Mouse (Mus musculus) neural tube, embryonic 13.5 days (tissue): ENCODE results near the gene Parp3. TPM values are rescaled to one million over a fixed set of nuclear protein-coding genes. Genes with fewer than 3 reads are reported as not detected.

ENCODE experiments used
- ATAC-seq: fragments of 200-750 bp; cut with Nextera tagmentation; 2 replicates; pipeline ENCODE4 v1.8.0; 2017; ENCODE audit warnings: low read depth, mild to moderate bottlenecking, moderate TSS enrichment, moderate library complexity
- H3K27ac ChIP-seq: fragments of 300-500 bp; sonication (generic); replicated peaks from 2 replicates; pipeline ENCODE4 v1.5.1; 2015; ENCODE audit warnings: moderate library complexity, mild to moderate bottlenecking, inconsistent platforms
- H3K27me3 ChIP-seq: fragments of 300-500 bp; sonication (generic); 2 replicates; pipeline ENCODE4 v1.6.1; 2015; ENCODE audit warnings: mild to moderate bottlenecking, inconsistent platforms
- H3K36me3 ChIP-seq: fragments of 300-500 bp; sonication (generic); 2 replicates; pipeline ENCODE4 v1.6.1; 2015; ENCODE audit warnings: mild to moderate bottlenecking, inconsistent platforms
- H3K4me1 ChIP-seq: fragments of 300-500 bp; sonication (generic); replicated peaks from 2 replicates; pipeline ENCODE4 v1.6.1; 2015; ENCODE audit warnings: inconsistent platforms
- H3K4me2 ChIP-seq: fragments of 300-500 bp; sonication (generic); 2 replicates; pipeline ENCODE4 v1.6.1; 2015; ENCODE audit warnings: inconsistent platforms, mild to moderate bottlenecking, moderate library complexity
- H3K4me3 ChIP-seq: fragments of 300-500 bp; sonication (generic); 2 replicates; pipeline ENCODE4 v1.5.1; 2015; ENCODE audit warnings: mild to moderate bottlenecking, inconsistent platforms
- H3K9ac ChIP-seq: fragments of 300-500 bp; sonication (generic); 2 replicates; pipeline ENCODE4 v1.6.1; 2015; ENCODE audit warnings: moderate library complexity, mild to moderate bottlenecking, inconsistent platforms
- H3K9me3 ChIP-seq: fragments of 300-500 bp; sonication (generic); 2 replicates; pipeline ENCODE4 v1.6.1; 2016; ENCODE audit warnings: inconsistent platforms
- WGBS: fragments of 180-500 bp; shearing (Covaris S2); methylation state at CpG from one replicate; pipeline ENCODE4 v1.1.7; 2015; 5-methylcytosine and 5-hydroxymethylcytosine counted together
- polyA plus RNA-seq: library from polyadenylated mRNA; unstranded; fragments of >200 nt; fragmentation: Nextera tagmentation; extraction: Ambion mirVana; gene quantifications from 2 replicates; pipeline ENCODE4 v1.2.1, GENCODE M21; 2015

The Parp3 gene
- polyA plus RNA-seq, 1 experiment from 2014 or later: 1.3 TPM

DNA sequence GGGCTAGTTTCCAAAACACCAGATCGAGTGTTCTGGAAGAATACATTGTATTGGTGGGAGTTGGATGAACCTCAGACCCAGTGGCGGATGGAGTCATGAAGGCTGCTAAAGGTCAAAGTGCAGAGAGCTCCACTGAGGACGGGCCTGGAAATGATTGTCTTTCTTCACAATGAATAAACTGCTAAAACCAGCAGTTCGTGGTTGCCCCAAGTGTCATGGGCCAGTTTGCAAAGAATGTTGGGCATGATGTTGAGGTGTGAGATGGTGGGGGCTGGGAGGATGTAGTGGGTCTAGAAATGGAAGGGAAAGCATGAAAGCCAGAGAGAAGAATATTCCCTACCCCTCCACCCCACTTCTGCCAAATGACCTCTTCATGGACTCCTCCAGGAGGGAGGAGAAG, 31.9 kb downstream of the Parp3 start:
- no peak overlapping the region for H3K9ac ChIP-seq
- H3K36me3 ChIP-seq: no peaks in the 10 kb centered on the region
- H3K4me1 ChIP-seq: peaks cover 40% of the 10 kb centered on the region
- no peaks in the 10 kb centered on the region for H3K9me3 ChIP-seq
- H3K4me3 ChIP-seq: no peak overlapping the region
- H3K4me2 ChIP-seq: no peak overlapping the region
- 78% methylated on average over 4 of the region's 4 CpGs for WGBS
- H3K27me3 ChIP-seq: no peaks in the 10 kb centered on the region
- no peak overlapping the region for H3K27ac ChIP-seq
- no peak for ATAC-seq

DNA sequence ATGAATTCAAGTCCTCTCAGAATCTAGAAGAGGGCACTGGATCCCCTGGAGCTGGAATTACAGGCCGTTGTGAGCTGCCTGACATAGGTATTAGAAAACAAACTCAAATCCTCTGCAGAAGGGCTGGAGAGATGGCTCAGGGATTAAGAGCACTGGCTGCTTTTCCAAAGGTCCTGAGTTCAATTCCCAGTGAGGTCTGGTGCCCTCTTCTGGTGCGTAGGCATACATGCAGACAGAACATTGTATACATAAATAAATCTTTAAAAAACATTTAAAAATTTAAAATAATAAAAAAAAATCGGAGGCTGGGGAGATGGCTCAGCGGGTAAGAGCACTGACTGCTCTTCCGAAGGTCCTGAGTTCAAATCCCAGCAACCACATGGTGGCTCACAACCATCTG, 34.1 kb downstream of the Parp3 start:
- no peak overlapping the region for H3K9ac ChIP-seq
- no peaks in the 10 kb centered on the region for H3K9me3 ChIP-seq
- H3K36me3 ChIP-seq: no peaks in the 10 kb centered on the region
- no peak for ATAC-seq
- H3K4me1 ChIP-seq: peaks cover 36% of the 10 kb centered on the region
- H3K27me3 ChIP-seq: no peaks in the 10 kb centered on the region
- H3K4me3 ChIP-seq: no peak overlapping the region
- 82% methylated on average over 5 of the region's 5 CpGs for WGBS
- no peak overlapping the region for H3K4me2 ChIP-seq
- no peak overlapping the region for H3K27ac ChIP-seq

DNA sequence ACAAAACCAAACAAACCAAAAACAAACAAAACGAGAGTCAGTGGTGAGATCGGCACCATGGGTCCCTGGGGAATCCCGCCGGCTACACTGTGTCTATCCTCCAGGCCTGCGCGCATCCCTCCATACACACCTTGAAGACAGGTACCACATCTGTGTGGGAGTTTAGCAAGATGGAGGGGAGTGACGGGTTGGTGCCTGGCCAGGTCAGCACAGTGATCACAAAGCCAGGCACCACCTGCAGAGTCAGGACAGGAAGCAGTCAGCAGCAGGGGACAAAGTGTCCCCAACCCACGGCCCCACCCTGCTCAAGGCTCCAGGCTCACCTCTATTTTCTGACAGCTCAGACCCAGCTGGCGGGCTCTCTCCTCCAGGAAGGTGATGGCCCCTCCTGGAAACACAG, 40.2 kb downstream of the Parp3 start:
- WGBS: 89% methylated on average over 9 of the region's 9 CpGs
- ATAC-seq: no peak
- Histone ChIP-seq H3K27ac (no peak overlapping the region), H3K36me3 (peaks cover 31% of the 10 kb centered on the region), H3K4me2 (no peak overlapping the region), H3K9me3 (no peaks in the 10 kb centered on the region), H3K4me3 (no peak overlapping the region), H3K27me3 (no peaks in the 10 kb centered on the region), H3K9ac (peak overlapping the region; percentile 26; the same call in 1 of the 2 replicates), H3K4me1 (peaks cover 25% of the 10 kb centered on the region)

DNA sequence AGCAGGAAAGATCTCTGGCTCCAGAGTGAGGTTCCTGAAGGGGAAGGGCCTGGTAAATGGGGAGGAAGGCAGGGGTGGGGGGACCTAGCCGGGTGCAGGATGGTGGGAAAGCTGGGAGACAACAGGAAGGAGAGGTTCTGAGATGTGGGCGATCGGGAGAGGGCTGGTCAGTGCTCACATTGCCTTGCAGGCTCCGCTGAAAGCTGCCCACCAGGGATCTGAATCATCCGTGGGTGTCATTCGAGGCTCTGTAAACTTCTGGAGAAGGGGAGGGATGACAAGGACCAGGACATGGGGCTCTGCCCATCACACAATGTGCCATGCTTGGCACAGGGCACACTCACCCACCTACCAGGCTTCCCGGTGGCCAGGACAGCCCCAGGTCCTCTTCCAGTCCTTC, 43.4 kb downstream of the Parp3 start:
- Histone ChIP-seq H3K4me1 (peaks cover 35% of the 10 kb centered on the region), H3K27me3 (no peaks in the 10 kb centered on the region), H3K4me3 (no peak overlapping the region), H3K4me2 (no peak overlapping the region), H3K9ac (peak overlapping the region; percentile 17; the same call in 1 of the 2 replicates), H3K36me3 (peaks cover 40% of the 10 kb centered on the region), H3K27ac (no peak overlapping the region), H3K9me3 (no peaks in the 10 kb centered on the region)
- WGBS: 78% methylated on average over 7 of the region's 7 CpGs
- no peak for ATAC-seq

DNA sequence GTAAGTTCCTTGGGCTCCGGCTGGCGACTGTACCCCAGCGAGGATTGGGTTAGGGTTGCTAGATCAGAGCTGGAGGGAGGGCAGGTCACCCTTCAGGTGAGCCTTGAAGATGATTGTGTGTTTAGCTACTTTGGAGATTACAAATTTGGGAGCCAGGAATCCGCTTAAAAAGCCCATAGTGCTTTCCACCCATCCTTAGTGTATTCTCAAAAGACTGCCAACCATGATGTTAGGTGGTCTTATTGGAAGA, 46.8 kb downstream of the Parp3 start:
- H3K9ac ChIP-seq: peak overlapping the region; percentile 98
- peak overlapping the region; percentile 89 for H3K4me2 ChIP-seq
- peak overlapping the region; percentile 87 for H3K4me3 ChIP-seq
- H3K27me3 ChIP-seq: no peaks in the 10 kb centered on the region
- peaks cover 40% of the 10 kb centered on the region for H3K36me3 ChIP-seq
- peak overlapping the region; percentile 98 for H3K27ac ChIP-seq
- under 1% methylated on average over 4 of the region's 4 CpGs for WGBS
- ATAC-seq: no peak
- no peaks in the 10 kb centered on the region for H3K9me3 ChIP-seq
- H3K4me1 ChIP-seq: peaks cover 19% of the 10 kb centered on the region

DNA sequence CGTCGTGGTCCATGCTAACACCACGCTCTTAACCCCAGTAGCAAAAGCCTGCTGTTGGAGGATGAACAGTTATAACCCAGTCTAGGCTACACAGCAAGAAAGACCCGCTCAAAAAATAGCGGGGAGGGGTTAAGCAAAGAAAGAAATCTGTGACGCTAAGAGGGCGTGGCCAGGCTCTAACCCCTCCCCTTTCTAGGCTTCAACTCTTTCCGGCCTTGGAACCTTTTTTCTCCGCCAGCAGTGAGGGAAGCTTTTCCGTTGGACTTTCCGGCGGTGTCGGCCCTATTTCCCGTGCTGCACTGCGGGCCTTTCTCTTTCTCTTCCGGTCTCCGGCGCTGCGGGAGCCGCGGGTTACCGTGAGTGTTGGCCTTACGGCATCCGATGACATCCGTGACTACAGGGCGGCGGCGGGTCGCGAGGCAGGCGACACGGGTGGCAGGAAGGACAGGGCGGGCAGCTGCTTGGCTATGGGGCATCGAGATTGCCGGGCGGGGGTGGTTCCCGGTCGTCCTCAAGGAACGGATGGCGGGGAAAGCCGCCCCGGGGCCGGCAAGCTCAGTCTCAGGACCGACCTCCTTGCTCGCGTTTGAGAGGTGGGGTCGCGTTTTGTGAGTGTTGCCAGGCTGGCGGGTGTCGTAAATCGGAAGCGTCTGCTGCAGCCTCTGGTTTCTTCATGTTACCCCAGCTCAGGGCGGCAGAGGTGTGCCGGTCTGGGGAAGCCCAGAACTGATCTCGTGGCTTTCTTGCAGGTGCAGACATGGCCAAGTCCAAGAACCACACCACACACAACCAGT, 47.3 kb downstream of the Parp3 start, which contains the start of gene Rpl29:
TSS of gene Rpl29 (plus strand) at position 234 of the 794 bp plus-strand sequence.
- H3K9me3 ChIP-seq: no peaks in the 10 kb centered on the region
- peak within 1 kb of the TSS; percentile 98 for H3K9ac ChIP-seq
- peaks cover 38% of the 10 kb centered on the region for H3K36me3 ChIP-seq
- peaks cover 19% of the 10 kb centered on the region for H3K4me1 ChIP-seq
- ATAC-seq: peak; percentile 93
- H3K4me2 ChIP-seq: peak within 1 kb of the TSS; percentile 89
- H3K4me3 ChIP-seq: peak within 1 kb of the TSS; percentile 87
- H3K27ac ChIP-seq: peak within 1 kb of the TSS; percentile 98
- H3K27me3 ChIP-seq: no peaks in the 10 kb centered on the region
- WGBS: under 1% methylated on average over 55 of the region's 55 CpGs

DNA sequence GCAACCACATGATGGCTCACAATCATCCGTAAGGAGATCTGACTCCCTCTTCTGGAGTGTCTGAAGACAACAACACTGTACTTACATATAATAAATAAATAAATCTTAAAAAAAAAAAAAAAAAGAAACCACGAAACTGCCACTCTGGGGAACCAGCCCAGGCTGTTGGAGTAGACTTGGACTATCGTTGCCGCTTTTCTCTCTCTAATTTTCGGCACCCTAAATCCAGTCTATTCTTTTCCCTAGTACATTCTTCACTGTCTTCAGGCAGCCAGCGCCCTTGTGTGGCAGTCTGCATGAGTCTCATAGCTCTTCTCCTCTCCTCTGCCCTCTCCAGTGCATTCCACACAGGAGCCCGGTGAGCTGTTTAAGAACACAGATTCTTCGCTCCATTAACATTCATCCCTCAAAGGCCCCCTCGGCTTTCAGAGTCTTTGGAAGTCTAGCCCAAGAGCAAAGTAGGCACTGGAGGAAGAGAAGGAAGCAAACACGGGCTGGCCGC, 48.0 kb downstream of the Parp3 start:
- Histone ChIP-seq H3K36me3 (peaks cover 32% of the 10 kb centered on the region), H3K4me1 (peaks cover 19% of the 10 kb centered on the region), H3K9ac (peak overlapping the region; percentile 79), H3K27me3 (no peaks in the 10 kb centered on the region), H3K4me3 (peak overlapping the region; percentile 87), H3K9me3 (no peaks in the 10 kb centered on the region), H3K4me2 (peak overlapping the region; percentile 70), H3K27ac (peak overlapping the region; percentile 98)
- ATAC-seq: peak; percentile 68
- 13% methylated on average over 11 of the region's 11 CpGs for WGBS

DNA sequence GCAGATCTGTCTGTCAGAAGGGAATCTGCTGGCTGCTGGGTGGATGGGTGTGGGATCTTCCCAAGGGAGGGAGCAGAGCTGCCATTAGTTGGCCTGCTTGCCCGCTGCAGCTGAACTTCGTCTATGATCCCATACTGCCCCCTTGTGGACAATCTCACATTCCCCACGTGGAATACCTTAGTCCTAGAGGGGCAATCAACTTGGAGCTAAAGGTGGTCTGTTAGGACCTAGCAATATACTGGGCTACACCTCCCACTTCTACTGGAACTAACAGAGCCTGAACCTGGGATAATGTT, 54.9 kb downstream of the Parp3 start:
- H3K9me3 ChIP-seq: no peaks in the 10 kb centered on the region
- WGBS: 0% methylated on average over 3 of the region's 3 CpGs
- H3K4me3 ChIP-seq: no peak overlapping the region
- no peaks in the 10 kb centered on the region for H3K36me3 ChIP-seq
- peaks cover 34% of the 10 kb centered on the region for H3K4me1 ChIP-seq
- H3K27ac ChIP-seq: no peak overlapping the region
- peaks cover 4% of the 10 kb centered on the region; the same call in 1 of the 2 replicates for H3K27me3 ChIP-seq
- peak; percentile 75 for ATAC-seq
- H3K9ac ChIP-seq: no peak overlapping the region
- peak overlapping the region; percentile 40 for H3K4me2 ChIP-seq

DNA sequence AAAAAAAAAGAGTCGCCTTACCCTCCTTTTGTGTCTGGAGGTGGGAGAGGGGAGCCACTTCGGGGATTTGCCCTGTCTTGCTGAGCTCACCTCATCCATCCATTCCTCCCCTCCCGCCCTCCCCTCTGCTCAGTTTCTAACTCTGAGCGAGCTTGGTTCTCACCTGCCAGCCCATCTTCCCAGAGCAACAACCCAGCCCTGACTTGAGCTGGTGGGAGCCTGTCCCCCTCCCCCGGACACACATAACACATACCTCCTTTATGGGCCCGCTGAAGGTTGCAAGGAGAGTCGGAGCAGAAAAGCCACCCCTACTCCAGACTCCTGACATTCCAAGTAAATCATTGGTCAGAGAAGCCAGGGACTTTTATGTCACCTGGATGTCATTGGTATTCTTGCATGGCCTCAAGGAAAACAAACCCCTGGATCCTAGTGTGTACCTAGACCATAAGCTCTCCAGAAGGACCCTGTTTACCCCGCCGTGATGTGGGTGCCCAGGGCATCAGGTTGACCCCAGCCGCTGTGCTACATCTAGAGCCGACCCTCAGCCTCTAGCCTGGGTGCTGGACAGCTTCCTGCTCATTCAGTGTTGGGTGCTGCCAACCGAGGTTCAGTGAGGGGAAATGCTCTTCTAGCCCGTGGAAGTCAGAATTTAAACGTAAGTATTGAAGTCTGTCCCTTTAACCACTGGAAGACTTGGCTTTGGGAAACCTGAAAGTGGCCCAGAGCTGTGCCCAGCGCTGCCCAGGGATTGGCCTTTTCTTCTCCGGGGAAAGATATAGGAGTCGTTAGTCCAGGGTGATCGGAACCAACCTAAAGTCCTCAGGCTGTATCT, 55.5 kb downstream of the Parp3 start:
- WGBS: 8% methylated on average over 18 of the region's 18 CpGs
- no peaks in the 10 kb centered on the region for H3K36me3 ChIP-seq
- peak; percentile 24 for ATAC-seq
- H3K4me1 ChIP-seq: peaks cover 34% of the 10 kb centered on the region
- H3K9ac ChIP-seq: peak overlapping the region; percentile 47
- peaks cover 4% of the 10 kb centered on the region; the same call in 1 of the 2 replicates for H3K27me3 ChIP-seq
- no peaks in the 10 kb centered on the region for H3K9me3 ChIP-seq
- H3K4me2 ChIP-seq: peak overlapping the region; percentile 40
- H3K27ac ChIP-seq: no peak overlapping the region
- no peak overlapping the region for H3K4me3 ChIP-seq

DNA sequence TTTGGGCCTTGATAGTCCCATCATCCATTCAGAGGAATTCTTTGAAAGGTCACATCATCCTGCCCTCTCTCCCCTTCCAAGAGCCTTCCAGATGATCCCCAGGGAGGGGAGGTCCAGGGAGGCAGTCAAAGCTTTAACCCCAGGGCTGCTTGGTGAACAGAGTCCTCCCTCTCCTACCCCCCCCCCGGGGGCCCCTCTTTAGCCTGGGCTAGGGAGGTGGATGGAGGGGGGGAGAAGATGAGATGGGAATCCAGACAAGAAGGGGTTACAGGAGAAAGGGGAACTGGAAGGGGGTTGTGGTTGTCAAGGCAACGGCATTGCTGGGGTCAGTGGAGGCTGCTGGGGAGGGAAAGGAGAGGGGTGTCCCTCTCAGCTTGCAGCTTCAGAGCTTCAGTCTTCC, 56.1 kb downstream of the Parp3 start:
- no peak; the same call in 1 of the 2 replicates for ATAC-seq
- Histone ChIP-seq H3K9ac (peak overlapping the region; percentile 47), H3K4me1 (peaks cover 34% of the 10 kb centered on the region), H3K27me3 (peaks cover 4% of the 10 kb centered on the region; the same call in 1 of the 2 replicates), H3K9me3 (no peaks in the 10 kb centered on the region), H3K27ac (no peak overlapping the region), H3K36me3 (no peaks in the 10 kb centered on the region), H3K4me3 (no peak overlapping the region), H3K4me2 (peak overlapping the region; percentile 22)
- WGBS: 0% methylated on average over 2 of the region's 2 CpGs
